Mouse (Mus musculus) G1E (cell line): ENCODE data around the gene Mrps35.

Experiments
- CTCF ChIP-seq: IDR thresholded peaks from 2 replicates; pipeline ENCODE4 v1.5.1; 2012; ENCODE audit warnings: low read depth, low read length, inconsistent platforms, mixed read lengths
- GATA1 ChIP-seq: IDR thresholded peaks from 2 replicates; pipeline ENCODE4 v1.6.1; 2012; ENCODE audit warnings: borderline replicate concordance, low read length, inconsistent platforms, mixed read lengths
- GATA2 ChIP-seq: IDR thresholded peaks from 2 replicates; pipeline ENCODE4 v1.6.1; 2012; ENCODE audit warnings: low read depth, low read length, inconsistent platforms, borderline replicate concordance
- POLR2AphosphoS5 ChIP-seq: IDR thresholded peaks from 2 replicates; pipeline ENCODE4 v1.6.1; 2012; ENCODE audit warnings: low read depth, low read length, inconsistent platforms; ENCODE audit not compliant: insufficient replicate concordance
- TAL1 ChIP-seq: conservative IDR thresholded peaks from 2 replicates; pipeline ENCODE4 v1.6.1; 2012; ENCODE audit warnings: low read depth, low read length, inconsistent platforms, mixed read lengths

DNA sequence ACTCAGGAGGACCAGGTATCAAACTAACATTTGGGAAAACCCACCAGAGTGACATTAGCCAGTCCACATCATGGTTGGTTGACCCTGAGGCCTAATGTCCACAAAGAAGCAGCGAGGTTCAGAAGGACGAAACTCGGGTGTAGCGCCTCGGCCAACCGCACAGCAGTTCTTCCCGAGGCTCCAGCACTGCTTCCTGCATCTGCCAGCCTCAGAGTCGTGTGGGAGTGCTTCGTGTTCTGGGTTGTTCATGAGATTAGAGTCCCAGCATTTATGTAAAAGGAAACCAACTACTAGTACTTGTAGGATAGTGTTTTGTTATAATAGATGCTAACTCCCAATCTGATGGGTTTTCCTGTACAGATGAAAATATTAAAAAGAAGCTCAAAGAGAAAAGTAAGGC is 43.3 kb upstream of the Mrps35 start:
- TF ChIP-seq CTCF (no peak), TAL1 (no peak), GATA1 (no peak), GATA2 (no peak), POLR2AphosphoS5 (no peak)
